Mouse (Mus musculus): ENCODE data around the gene Tecpr1.

Tecpr1 gene

DNA sequence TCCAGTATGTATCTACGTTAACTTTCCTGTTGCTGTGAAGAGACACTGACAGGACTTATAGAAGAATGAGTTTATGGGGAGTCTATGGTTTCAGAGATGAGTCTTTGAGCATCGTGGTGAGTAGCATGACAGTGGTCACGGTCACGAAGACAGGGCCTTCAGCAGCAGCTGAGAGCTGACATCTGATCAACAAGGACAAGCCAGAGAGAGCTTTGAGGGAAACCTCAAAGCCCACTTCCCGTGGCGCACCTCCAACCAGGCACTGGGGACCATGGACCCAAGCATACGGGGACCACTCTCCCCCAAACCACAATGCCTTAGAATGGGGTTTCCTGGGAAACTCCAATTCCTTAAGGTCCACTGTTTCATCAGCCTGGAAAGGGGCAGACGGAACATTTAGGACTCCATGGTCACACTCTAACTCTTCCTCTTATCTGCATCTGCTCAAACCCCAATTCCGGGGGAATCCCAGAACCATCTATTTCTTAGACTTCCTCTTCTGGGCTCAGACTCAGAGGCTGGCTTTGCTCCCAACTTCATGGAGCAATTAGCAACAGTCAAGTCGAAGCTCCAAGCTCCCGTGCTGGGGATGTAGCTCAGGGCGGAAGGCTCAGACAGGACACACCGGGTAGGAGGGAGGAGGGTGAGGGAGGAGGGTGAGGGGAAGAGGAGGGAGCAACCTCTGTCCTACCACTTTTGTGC, 28.6 kb upstream of the Tecpr1 start:
- DNase-seq (ENCODE audit: low read depth, low spot score) = no peak

DNA sequence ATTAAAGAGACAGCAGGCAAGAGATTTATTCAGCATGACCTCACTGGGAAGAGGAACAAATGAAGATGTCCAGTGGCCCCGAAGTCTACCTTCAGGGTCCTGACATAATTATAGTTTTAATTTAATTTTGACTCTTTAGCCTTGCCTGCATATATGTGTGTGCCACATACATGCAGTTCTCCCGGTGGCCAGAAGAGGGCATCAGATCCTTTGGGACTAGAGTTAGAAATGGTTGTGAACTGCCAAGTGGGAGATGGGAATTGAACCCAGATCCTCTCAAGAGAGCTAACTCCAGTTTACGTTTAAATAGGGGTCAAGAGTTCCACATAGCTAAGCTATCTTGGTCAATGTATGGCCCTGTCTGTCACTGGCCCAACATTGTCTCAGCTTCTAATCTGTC, 26.5 kb upstream of the Tecpr1 start:
- no peak for DNase-seq (ENCODE audit: low read depth, low spot score)

DNA sequence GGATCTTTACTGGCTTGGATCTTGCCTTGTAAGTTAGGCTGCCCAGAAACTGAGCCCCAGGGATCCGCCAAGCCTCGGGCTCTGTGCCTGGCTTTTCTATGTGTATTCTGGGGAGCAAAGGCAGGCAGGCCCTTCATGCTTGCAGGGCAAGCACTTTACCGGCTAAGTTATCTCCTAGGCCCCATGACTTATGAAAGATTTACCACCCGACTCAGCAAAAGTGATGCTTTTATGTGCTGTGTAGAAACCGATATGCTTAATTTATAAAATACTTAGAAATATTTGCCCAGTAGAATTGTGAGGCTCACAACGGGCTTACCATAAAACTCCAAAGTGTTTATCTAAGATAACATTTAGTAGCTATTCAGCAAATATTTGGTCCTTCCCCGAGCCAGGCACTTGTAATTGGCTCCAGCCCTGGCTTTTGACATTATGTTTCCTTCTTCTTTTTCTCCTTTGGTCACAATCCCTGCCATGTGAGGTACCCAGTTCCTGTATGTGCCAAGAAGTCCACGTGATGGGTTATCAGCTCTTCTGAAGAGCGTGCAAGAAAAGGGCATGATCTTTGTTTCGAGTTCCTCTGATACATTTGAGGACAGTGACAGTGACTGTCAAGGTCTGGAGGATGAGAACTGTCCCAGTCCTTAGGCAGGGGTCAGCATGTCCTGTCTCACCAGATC, 24.6 kb upstream of the Tecpr1 start:
- DNase-seq (ENCODE audit: low read depth, low spot score) = no peak

DNA sequence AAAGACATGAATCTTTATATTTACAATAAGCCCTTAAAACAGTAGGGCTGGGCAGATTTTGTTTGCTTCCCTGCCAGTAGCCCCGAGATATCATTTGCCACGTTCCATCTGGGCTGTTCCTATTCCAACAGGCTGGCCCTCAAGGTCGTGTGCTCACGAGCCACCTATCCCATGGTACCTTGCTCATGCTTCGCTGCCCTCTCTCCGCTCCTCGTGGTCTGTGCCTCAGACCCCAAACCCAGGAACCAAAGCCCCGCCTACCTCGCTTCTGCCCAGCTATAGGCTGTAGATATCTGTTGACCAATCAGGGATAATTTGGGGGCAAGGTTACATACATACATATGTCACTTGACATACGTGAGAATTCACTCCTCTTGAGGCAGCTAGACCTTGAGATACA, 23.9 kb upstream of the Tecpr1 start:
- DNase-seq (ENCODE audit: low read depth, low spot score) = no peak

DNA sequence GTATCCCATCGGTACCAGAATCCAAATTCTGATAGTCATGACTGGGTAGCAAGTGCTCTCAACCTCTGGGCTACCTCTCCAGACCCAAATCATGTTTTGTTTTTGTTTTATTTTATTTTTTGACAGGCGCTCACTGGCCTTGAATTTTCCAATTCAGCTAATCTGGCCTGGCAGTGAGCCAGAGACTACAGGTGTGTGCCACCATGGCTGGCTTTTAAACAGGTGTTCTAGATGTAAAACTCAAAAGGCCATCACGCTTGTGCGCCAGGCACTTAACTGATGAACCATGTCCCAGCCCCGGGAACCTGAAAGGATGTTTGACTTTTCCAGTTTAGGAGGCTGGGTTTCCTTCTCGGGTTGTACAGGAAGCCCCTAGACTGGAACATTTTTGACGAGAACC, 23.3 kb upstream of the Tecpr1 start:
- no peak for DNase-seq (ENCODE audit: low read depth, low spot score)

DNA sequence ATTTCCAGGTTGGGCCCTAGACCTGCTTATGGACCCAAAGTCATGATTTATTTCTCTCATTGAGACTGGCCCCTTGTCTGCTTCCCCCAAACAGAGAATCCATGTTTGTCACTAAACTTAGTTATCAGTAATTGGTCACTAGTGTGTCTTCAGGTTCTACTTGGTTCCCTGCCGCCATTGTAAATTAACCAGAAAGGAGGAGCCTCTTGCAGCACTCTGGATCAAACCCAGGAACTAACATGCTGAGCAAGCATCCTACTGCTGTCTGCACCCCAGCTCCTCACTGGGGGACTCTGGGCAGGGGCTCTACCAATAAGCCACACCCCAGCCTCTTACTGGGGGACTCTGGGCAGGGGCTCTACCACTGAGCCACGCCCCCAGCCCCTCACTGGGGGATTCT, 22.2 kb upstream of the Tecpr1 start:
- DNase-seq (ENCODE audit: low read depth, low spot score) = no peak

- DNase-seq (ENCODE audit: low read depth, low spot score) = no peak
Measured at GRCm38 (mm10) chr5:144243901-144244487, 20.6 kb upstream of the Tecpr1 start, which contains the start of gene Bri3. Bri3 (plus strand) TSS chr5:144244437.

DNA sequence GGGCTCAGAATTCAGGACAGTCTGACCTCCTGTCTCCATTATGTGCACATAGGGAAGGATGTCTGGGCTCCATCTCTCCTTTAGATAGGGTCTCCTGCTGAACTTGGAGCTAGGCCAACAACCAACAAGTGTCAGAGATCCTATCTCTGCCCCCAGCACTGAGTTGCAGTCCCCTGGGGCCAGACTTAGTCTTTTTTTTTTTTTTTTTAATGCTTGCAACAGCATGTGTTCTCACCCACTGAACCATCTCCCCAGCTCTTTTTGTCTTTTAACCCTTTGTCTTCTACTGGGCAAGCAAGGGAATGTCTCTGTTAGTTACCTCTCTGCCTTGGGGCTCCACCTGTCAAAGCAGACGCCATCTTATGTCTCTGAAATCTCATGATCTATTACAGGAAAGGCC, 15.6 kb upstream of the Tecpr1 start:
- DNase-seq (ENCODE audit: low read depth, low spot score) = no peak

DNA sequence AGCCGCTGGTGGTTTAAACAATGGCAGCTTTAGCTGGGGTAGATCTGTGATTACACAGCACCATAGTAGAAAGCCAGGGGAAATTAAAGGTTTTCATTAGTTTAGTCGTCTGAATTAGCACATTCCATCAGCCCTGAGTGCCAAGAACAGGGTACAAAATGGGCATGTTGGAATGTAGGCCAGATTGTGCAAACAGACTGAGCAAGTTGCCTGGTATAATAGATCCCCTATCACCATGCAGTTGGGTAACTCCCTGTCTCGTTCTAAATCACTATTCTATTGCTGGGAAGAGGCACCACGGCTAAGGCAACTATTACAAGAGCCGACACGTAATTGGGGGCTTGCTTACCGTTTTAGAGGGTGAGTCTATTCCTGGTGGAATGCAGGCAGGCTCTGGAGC, 11.3 kb upstream of the Tecpr1 start:
- no peak for DNase-seq (ENCODE audit: low read depth, low spot score)

DNA sequence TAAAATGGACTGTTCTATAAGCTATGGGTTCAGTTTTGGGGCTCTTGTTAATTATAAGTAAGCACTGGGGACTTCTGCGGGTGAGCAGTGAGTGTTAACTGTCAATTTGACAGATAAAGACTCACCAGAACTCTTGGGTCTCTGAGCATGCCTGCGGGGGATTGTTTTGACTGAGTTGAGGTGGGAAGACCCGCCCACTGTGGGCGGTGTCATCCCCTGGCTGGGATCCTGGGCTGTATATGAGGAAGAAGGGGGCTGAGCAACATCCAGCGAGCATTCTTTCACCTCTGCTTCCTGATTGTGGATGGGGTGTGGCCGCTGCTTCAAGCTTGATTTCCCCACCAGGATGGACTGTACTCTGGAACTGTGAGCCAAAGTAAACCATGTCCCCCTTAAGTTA, 10.8 kb upstream of the Tecpr1 start:
- DNase-seq (ENCODE audit: low read depth, low spot score) = no peak

GRCm38 (mm10) chr5:144232531-144232930, 9.1 kb upstream of the Tecpr1 start:
- no peak for DNase-seq (ENCODE audit: low read depth, low spot score)

DNA sequence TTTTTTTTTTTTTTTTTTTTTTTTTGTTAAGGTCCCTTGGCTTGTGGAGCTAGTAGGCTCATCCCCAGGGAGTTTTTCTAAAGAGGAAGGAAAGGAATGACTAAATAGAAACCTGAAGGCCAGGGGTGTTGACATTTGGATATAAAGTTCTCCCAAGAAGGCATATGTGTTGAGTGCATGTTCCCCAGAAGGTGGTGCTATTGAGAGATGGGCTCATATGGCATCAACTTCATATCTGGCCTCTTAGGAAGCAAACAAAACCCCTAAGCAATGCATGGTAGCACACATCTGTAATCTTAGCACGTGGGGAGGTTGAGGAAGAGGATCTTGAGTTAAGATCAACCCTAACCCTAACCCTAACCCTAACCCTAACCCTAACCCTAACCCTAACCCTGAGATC, 8.0 kb upstream of the Tecpr1 start:
- no peak for DNase-seq (ENCODE audit: low read depth, low spot score)

- DNase-seq (ENCODE audit: low read depth, low spot score) = no peak
Measured at GRCm38 (mm10) chr5:144230216-144230615, 6.8 kb upstream of the Tecpr1 start.

DNA sequence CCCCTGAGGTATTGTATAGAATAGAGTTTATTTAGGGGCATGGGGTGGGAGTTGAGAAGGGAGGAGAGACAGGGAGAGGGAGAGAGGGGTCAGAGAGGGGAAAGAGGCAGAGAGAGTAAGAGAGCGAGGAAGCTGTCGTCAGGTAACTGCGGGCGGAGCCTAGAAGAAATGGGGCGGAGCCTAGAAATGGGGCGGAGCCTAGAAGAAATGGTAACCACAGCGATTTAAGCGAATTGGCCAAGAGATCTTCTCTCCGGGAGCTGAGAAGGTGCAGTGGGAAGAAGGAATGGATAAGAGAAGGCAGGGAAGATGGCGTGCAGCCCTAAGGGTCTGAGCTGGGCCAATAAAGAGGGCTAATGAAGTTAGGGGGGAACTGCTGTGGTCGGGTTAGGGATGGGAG, 2.8 kb upstream of the Tecpr1 start:
- DNase-seq (ENCODE audit: low read depth, low spot score) = no peak

GRCm38 (mm10) chr5:144223899-144224816, 743 bp upstream of the Tecpr1 start:
- no peak for DNase-seq (ENCODE audit: low read depth, low spot score)

DNA sequence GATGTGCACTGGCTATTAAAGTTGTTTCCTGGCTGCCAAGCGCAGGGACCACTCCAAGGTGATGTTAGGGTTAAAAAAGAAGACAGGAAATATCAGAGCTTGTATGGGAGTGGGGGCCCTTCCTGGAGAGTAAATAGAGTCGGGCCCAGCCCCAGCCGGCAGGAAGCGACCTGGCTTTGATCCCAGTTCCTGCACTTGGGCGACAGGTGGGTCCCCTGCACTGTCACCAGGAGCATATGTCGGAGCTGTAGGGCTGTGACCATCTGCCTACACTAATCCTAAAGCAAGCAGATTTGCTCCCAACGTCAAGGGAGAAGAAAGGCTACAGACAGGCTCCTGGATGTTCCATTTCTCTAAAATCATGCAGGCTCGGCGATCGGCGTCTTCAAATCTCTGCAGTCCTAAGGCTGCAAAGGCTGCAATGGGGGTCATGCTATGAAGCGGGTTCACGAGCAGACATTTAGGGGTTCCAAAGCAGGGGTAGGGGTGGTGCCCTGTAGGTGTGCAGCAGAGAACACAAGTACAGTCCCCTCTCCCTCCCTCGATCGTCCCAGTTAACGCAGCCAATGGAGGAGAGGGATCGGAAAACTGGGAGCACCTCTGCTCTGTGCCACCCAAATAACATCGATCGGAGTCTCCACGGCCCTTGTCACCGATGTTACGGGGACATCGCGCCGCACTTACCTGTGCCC, 458 bp downstream of the Tecpr1 start:
- no peak for DNase-seq (ENCODE audit: low read depth, low spot score)

GRCm38 (mm10) chr5:144221305-144221704, 2.1 kb downstream of the Tecpr1 start:
- no peak for DNase-seq (ENCODE audit: low read depth, low spot score)

DNA sequence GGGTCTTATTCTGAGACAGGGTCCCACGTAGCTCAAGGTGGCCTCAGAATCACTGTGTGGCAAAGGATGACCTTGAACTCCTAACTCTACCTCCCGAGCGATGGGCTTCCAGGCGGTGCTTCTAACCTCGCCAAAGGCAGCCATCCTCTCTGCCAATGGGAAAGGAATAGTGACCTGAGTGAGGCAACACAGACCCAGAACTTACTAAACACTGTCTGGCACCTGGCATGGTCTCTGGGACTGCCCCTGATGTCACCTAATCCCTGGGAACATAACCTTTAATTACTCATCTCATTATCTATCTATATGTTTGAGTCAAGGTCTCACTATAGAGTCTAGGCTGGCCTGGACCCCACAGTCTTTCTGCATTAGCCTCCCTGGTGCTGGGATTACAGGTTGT, 3.5 kb downstream of the Tecpr1 start:
- no peak for DNase-seq (ENCODE audit: low read depth, low spot score)

DNA sequence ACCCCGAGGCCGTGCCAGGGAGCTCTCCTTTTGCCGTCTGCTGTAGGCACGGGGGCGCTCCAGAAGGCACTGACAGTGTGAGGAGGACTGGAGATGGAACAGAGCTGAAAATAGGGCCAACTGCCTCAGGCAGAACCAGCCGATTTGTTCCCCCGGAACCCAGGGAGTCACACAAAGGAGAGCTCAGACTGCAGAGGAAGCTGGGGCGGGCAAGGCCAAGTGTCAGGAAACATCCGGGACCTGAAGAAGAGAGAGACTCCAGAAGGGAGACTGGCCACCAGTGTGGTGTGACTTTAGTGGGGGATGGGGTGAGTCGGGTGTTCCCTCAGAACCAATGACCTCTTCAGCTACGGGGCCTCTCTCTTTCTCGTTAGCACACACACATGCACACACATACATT, 4.1 kb downstream of the Tecpr1 start:
- DNase-seq (ENCODE audit: low read depth, low spot score) = no peak

GRCm38 (mm10) chr5:144218061-144218460, 5.4 kb downstream of the Tecpr1 start:
- DNase-seq (ENCODE audit: low read depth, low spot score) = no peak

DNA sequence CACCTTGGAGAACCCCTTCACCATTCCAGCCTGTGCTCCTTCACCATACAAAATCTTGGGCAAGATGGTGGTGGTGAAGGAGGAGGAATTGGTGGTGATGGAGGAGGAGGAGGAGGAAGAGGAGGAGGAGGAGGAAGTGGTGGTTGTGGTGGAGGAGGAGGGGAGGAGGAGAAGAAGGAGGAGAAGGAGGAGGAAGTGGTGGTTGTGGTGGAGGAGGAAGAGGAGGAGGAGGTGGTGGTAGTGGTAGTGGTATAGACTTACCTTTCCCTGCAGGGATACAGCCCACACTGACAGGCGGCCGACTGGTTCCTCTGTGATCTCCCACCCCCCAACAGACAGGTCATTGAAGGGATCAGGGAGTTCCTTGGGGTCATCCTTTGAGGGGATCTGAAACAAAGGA, 7.4 kb downstream of the Tecpr1 start:
- DNase-seq (ENCODE audit: low read depth, low spot score) = no peak

Measured in c-Kit-negative CD71-positive TER-119-positive erythroid progenitor cells, embryonic 14.5 days (primary cell).